Mouse (Mus musculus) midbrain, postnatal 0 days (tissue): ENCODE measurements at regions not wholly inside any gene's neighbourhood (a gene's known extent, or its start where the extent isn't known, plus 50 kb on each side); places are given as distances from the start of the nearest gene placed in this dataset.
"Not testable (repeated sequence)": the region's sequence is repeated elsewhere in the genome, so short reads cannot be mapped to it uniquely, and the experiment has no call there.

Experiments
- ATAC-seq: fragments of 200-750 bp; cut with Nextera tagmentation; 2 replicates; pipeline ENCODE4 v1.8.0; 2017; ENCODE audit warnings: moderate number of reproducible peaks, mild to moderate bottlenecking, moderate TSS enrichment, moderate library complexity; ENCODE audit not compliant: low FRiP score
- DNase-seq: peaks from one replicate; pipeline ENCODE4 v3.0.0-alpha.2; 2015; ENCODE audit warnings: low spot score
- H3K27ac ChIP-seq: fragments of 300-500 bp; sonication (generic); 2 replicates; pipeline ENCODE4 v1.5.1; 2014; ENCODE audit warnings: low read depth, mild to moderate bottlenecking, low read length, mixed read lengths
- H3K27me3 ChIP-seq: fragments of 300-500 bp; sonication (generic); 2 replicates; pipeline ENCODE4 v1.6.1; 2014; ENCODE audit warnings: low read length, control low read depth, mixed read lengths; ENCODE audit not compliant: insufficient read depth
- H3K36me3 ChIP-seq: fragments of 300-500 bp; sonication (generic); 2 replicates; pipeline ENCODE4 v1.6.1; 2014; ENCODE audit warnings: low read length, control low read depth, mixed read lengths; ENCODE audit not compliant: insufficient read depth
- H3K4me1 ChIP-seq: fragments of 300-500 bp; sonication (generic); 2 replicates; pipeline ENCODE4 v1.6.1; 2014; ENCODE audit warnings: mild to moderate bottlenecking, control low read depth, antibody characterized with exemption, low read length, mixed read lengths; ENCODE audit not compliant: insufficient read depth
- H3K4me2 ChIP-seq: fragments of 300-500 bp; sonication (generic); 2 replicates; pipeline ENCODE4 v1.6.1; 2014; ENCODE audit warnings: low read depth, mild to moderate bottlenecking, low read length, mixed read lengths; ENCODE audit not compliant: poor library complexity, severe bottlenecking
- H3K4me3 ChIP-seq: fragments of 300-500 bp; sonication (generic); 2 replicates; pipeline ENCODE4 v1.5.1; 2014; ENCODE audit warnings: low read depth, mild to moderate bottlenecking, low read length, moderate library complexity
- H3K9ac ChIP-seq: fragments of 300-500 bp; sonication (generic); replicated peaks from 2 replicates; pipeline ENCODE4 v1.6.1; 2014; ENCODE audit warnings: mild to moderate bottlenecking, low read length, moderate library complexity, mixed read lengths; ENCODE audit not compliant: poor library complexity, severe bottlenecking
- H3K9me3 ChIP-seq: fragments of 300-500 bp; sonication (generic); 2 replicates; pipeline ENCODE4 v1.6.1; 2016; ENCODE audit warnings: low read length, control low read depth
- CTCF ChIP-seq: IDR thresholded peaks from 2 replicates; pipeline ENCODE4 v1.5.1; 2016; ENCODE audit warnings: antibody characterized with exemption, mild to moderate bottlenecking
- WGBS: fragments of 180-500 bp; shearing (Covaris S2); extraction: QIAGEN DNeasy Blood & Tissue Kit; methylation state at CpG from one replicate; pipeline ENCODE4 v1.1.7; 2014; 5-methylcytosine and 5-hydroxymethylcytosine counted together

DNA sequence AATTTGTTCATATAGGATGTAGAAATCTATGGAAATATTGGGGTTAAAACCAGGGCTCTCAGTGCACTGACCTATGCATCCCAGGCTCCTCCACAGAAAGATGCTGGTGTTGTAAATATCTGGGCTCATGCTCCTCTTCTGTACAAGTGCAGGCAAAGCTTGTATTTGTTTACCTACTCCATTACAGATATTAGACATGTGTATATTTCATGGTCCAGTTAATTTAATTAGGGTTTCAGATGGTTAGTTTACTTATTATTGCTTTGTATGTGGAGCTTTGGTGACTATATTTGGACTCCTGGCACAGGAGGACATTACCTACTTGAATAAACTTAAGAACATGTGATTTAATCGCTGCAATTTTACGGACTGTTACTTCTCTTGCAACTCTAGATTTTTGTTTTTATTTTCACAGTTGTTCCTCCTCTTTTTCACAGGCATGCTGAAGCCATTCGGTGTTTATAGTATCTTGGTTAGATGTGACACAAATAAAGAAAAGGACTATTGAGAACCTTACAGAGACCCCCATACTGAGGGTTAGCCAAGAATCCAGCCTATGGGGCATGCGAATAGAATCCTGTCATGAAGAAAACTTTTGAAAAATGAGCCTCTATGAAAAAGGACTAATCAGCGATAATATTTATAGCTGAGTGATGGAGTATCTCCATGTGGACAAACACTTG is 738.4 kb downstream of the Gm21833 start:
- no peak overlapping the region for H3K9ac ChIP-seq
- DNase-seq (peak; percentile 12), ATAC-seq (no peak)
- H3K36me3 ChIP-seq = no peaks in the 10 kb centered on the region
- H3K4me3 ChIP-seq = no peak overlapping the region
- H3K9me3 ChIP-seq = no peaks in the 10 kb centered on the region
- no peaks in the 10 kb centered on the region for H3K4me1 ChIP-seq
- 92% methylated on average over 5 of the region's 5 CpGs for WGBS
- TF ChIP-seq CTCF = no peak
- H3K27ac ChIP-seq = no peak overlapping the region
- no peak overlapping the region for H3K4me2 ChIP-seq
- H3K27me3 ChIP-seq = no peaks in the 10 kb centered on the region

DNA sequence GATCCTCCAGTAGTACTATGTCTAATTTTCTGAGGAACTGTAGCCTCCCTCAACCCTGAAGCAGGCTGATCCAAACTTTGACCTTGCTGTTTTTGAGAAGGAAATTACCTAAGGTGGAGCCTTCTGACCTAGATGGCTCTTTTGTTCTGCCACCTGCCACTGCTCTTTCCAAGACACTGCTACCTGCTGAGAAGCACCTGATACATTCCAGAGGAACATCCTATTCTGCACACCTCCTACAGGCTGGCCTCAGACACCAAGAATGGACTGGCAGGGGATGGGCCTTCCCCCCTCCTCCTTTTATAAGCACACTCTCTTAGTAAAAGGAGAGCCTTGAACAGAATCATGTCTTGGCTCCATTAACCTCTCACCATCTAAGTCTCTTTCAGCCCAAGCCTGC is 750.9 kb downstream of the Gm21833 start:
- H3K36me3 ChIP-seq, H3K4me3 ChIP-seq, ATAC-seq: not testable (repeated sequence)

DNA sequence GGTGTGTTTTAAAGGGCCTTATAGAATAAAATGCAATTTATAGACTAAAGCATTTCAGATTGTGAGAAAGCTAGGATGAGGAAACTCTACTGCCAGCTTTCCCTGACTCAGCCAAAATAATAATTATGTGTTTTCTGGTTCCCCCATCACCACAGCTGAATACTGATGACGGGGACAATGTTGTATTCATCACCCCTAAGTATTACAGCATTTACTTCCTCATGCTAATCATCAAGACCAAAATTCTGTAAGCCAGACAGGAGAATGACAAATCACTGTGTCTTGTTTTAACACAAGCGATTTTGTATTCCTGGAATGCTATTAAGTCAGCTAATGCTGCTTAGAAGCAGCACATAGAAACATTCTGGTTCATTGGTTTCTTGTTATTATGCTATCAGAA is 778.6 kb downstream of the Gm21833 start:
- Histone ChIP-seq H3K9me3 (no peaks in the 10 kb centered on the region), H3K9ac (no peak overlapping the region), H3K4me2 (no peak overlapping the region), H3K27me3 (no peaks in the 10 kb centered on the region), H3K27ac (no peak overlapping the region), H3K36me3 (no peaks in the 10 kb centered on the region), H3K4me3 (no peak overlapping the region), H3K4me1 (no peaks in the 10 kb centered on the region)
- no peak for TF ChIP-seq CTCF
- whole genome bisulfite sequencing = 67% methylated on average over 2 of the region's 2 CpGs
- DNase-seq (peak; percentile 4), ATAC-seq (no peak)

More for the DNA sequence above, 750.9 kb downstream of the Gm21833 start:
- H3K27ac ChIP-seq, H3K9me3 ChIP-seq, H3K4me2 ChIP-seq, H3K4me1 ChIP-seq, H3K9ac ChIP-seq, DNase-seq, H3K27me3 ChIP-seq: not testable (repeated sequence)

DNA sequence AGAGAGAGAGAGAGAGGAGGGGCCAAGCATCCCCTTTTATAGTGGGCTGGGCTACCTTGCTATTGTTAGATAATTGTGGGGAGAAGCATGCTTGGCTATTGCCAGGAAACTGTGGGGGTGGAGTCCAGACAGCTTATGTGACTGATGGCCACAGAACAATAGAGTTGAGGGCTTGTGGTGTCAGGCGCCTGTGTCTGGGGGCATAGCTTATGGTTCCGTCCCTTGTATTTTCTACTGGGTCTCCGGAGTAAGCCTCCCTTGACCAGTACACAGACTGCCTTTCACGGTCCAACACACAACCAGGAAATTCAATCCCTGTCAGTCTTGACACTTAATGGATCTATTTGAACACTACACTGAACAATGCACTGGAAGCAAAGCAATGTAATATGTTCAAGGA is 781.1 kb downstream of the Gm21833 start:
- DNase-seq = no peak
- Histone ChIP-seq H3K9me3 (no peaks in the 10 kb centered on the region), H3K9ac (no peak overlapping the region), H3K27me3 (no peaks in the 10 kb centered on the region), H3K4me3 (no peak overlapping the region), H3K36me3 (no peaks in the 10 kb centered on the region), H3K4me2 (no peak overlapping the region), H3K27ac (no peak overlapping the region), H3K4me1 (no peaks in the 10 kb centered on the region)
- 81% methylated on average over 4 of the region's 4 CpGs for WGBS
- ATAC-seq = no peak
- no peak for TF ChIP-seq CTCF
